Mouse (Mus musculus) bone marrow macrophage, adult 2 months (primary cell): Measurements from ENCODE around the gene Rfc5.

Source experiments
- CTCF ChIP-seq: IDR thresholded peaks from 2 replicates; pipeline ENCODE4 v1.5.1; 2012; ENCODE audit warnings: low read depth, mild to moderate bottlenecking, low read length, moderate library complexity
- POLR2A ChIP-seq: IDR thresholded peaks from 2 replicates; pipeline ENCODE4 v1.6.1; 2012; ENCODE audit warnings: mild to moderate bottlenecking, low read depth, low read length, borderline replicate concordance

GRCm38 (mm10) chr5:117370592-117370991 is 18.3 kb downstream of the Rfc5 start:
- TF ChIP-seq POLR2A (no peak), CTCF (no peak)
